Mouse (Mus musculus) spleen, embryonic (tissue): ENCODE measurements at regions not wholly inside any gene's neighbourhood (a gene's known extent, or its start where the extent isn't known, plus 50 kb on each side); places are given as distances from the start of the nearest gene placed in this dataset.

Experiments used
- CTCF ChIA-PET: fragments of 350-600 bp; sonication (Branson Sonifier 250); formaldehyde crosslinking; loops from one replicate; lab custom pipeline; 2022; lab: Charles Lee

GRCm38 (mm10) chr14:31891500-31892185 is 61.2 kb upstream of the Ankrd28 start:
- CTCF ChIA-PET: no interaction called here

- CTCF ChIA-PET: no interaction called here
Observed at GRCm38 (mm10) chr14:31892186-31892510, 61.7 kb upstream of the Ankrd28 start.

- CTCF ChIA-PET: no interaction called here
Observed at GRCm38 (mm10) chr14:31896500-31896899, 66.0 kb upstream of the Ankrd28 start.

GRCm38 (mm10) chr14:31899504-31899903 is 69.1 kb upstream of the Ankrd28 start:
- CTCF ChIA-PET: no interaction called here

- CTCF ChIA-PET: no interaction called here
Observed at GRCm38 (mm10) chr14:31899906-31900305, 69.5 kb upstream of the Ankrd28 start.

- CTCF ChIA-PET: no interaction called here
Observed at GRCm38 (mm10) chr14:31901901-31902300, 71.5 kb upstream of the Ankrd28 start.

- CTCF ChIA-PET: no interaction called here
Observed at GRCm38 (mm10) chr14:31903664-31904063, 73.2 kb upstream of the Ankrd28 start.

- CTCF ChIA-PET: no interaction called here
Observed at GRCm38 (mm10) chr14:31908591-31908990, 78.1 kb upstream of the Ankrd28 start.

- CTCF ChIA-PET: no interaction called here
Observed at GRCm38 (mm10) chr14:31909291-31909690, 78.8 kb upstream of the Ankrd28 start.

GRCm38 (mm10) chr14:31910809-31911208 is 80.4 kb upstream of the Ankrd28 start:
- CTCF ChIA-PET: no interaction called here

GRCm38 (mm10) chr14:31918461-31918860 is 88.0 kb upstream of the Ankrd28 start:
- CTCF ChIA-PET: no interaction called here

- CTCF ChIA-PET: no interaction called here
Observed at GRCm38 (mm10) chr14:31918921-31919320, 88.5 kb upstream of the Ankrd28 start.

- CTCF ChIA-PET: no interaction called here
Observed at GRCm38 (mm10) chr14:31929161-31929707, 98.8 kb upstream of the Ankrd28 start.

- CTCF ChIA-PET: no interaction called here
Observed at GRCm38 (mm10) chr14:31930367-31930766, 98.4 kb upstream of the Galnt15 start.

GRCm38 (mm10) chr14:31931971-31932370 is 96.8 kb upstream of the Galnt15 start:
- CTCF ChIA-PET: no interaction called here

- CTCF ChIA-PET: no interaction called here
Observed at GRCm38 (mm10) chr14:31933441-31933840, 95.3 kb upstream of the Galnt15 start.

- CTCF ChIA-PET: no interaction called here
Observed at GRCm38 (mm10) chr14:31933841-31934271, 94.9 kb upstream of the Galnt15 start.

- CTCF ChIA-PET: no interaction called here
Observed at GRCm38 (mm10) chr14:31934321-31934720, 94.5 kb upstream of the Galnt15 start.

GRCm38 (mm10) chr14:31934771-31935170 is 94.0 kb upstream of the Galnt15 start:
- CTCF ChIA-PET: no interaction called here

GRCm38 (mm10) chr14:31935411-31935810 is 93.4 kb upstream of the Galnt15 start:
- CTCF ChIA-PET: no interaction called here

GRCm38 (mm10) chr14:31936581-31936980 is 92.2 kb upstream of the Galnt15 start:
- CTCF ChIA-PET: no interaction called here

GRCm38 (mm10) chr14:31940900-31941299 is 87.9 kb upstream of the Galnt15 start:
- CTCF ChIA-PET: no interaction called here

GRCm38 (mm10) chr14:31942266-31942960 is 86.4 kb upstream of the Galnt15 start:
- CTCF ChIA-PET: no interaction called here
